Mouse (Mus musculus) layer of hippocampus, adult 11-12 months (tissue): ENCODE data around the gene Stx1a.

Source experiments
- DNase-seq: peaks from one replicate; pipeline ENCODE4 v3.0.0; 2022; ENCODE audit warnings: low spot score

Gene Stx1a

GRCm38 (mm10) chr5:135008671-135009589 is 14.4 kb upstream of the Stx1a start, which contains the start of gene Abhd11:
Gene Abhd11, plus strand, starts transcription at chr5:135009152.
- peak; percentile 99 for DNase-seq

GRCm38 (mm10) chr5:135009590-135010319 is 13.5 kb upstream of the Stx1a start:
- DNase-seq = peak; percentile 87

- no peak for DNase-seq
Measured at GRCm38 (mm10) chr5:135010320-135010709, 13.0 kb upstream of the Stx1a start.

DNA sequence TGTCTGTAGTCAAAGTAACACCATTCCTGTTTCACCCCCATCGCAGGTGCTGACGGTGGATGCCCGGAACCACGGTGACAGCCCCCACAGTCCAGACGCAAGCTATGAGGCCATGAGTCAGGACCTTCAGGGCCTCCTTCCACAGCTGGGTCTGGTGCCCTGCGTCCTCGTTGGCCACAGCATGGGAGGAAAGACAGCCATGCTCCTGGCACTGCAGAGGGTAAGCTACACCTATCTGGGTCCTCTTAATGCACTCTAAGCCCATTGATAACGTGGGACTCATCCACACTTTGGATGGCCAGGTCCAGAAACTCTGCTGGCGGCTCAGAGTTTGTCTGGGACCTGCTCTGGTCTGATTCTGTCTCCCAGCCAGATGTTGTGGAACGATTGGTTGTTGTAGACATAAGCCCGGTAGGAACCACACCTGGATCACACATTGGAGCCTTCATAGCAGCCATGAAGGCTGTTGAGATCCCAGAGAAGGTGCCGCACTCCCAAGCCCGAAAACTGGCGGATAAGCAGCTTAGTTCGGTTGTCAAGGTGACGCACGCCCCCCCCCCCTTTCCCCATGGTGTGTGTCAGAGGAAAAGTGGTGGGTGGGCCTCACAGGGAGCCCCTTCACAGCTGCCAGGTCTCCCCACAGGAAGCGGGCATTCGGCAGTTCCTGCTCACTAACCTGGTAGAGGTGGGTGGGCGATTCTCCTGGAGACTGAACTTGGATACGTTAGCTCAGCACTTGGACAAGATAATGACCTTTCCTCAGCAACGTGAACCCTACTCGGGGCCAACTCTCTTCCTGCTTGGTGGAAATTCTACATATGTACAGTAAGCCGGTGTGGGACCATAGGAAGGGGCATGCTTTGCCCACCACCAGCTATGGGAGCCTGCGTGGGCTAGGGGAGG is 12.2 kb upstream of the Stx1a start:
- DNase-seq = no peak

- DNase-seq = no peak
Measured at GRCm38 (mm10) chr5:135011809-135012613, 11.3 kb upstream of the Stx1a start.

- peak; percentile 79 for DNase-seq
Measured at GRCm38 (mm10) chr5:135012671-135013441, 10.4 kb upstream of the Stx1a start.

DNA sequence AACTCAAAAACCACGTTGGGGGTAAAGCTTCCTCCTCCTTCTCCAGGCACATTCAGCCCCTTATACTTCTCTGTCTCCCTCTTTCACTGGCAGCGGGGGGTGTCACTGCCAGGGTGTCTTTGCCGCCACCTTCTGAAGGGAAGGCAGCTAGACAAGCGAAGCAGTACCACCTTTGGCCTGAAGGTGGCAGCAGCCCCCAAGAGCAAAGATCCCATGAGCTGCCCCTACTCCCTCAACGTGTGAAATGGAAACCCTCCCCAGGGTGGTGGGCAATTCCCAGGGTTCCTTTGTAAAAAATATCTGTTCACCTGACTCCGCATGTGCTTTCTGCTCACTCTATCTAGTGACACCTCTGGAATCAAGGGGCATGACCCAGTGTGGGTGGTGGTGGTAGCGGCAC is 7.8 kb upstream of the Stx1a start:
- peak; percentile 91 for DNase-seq

DNA sequence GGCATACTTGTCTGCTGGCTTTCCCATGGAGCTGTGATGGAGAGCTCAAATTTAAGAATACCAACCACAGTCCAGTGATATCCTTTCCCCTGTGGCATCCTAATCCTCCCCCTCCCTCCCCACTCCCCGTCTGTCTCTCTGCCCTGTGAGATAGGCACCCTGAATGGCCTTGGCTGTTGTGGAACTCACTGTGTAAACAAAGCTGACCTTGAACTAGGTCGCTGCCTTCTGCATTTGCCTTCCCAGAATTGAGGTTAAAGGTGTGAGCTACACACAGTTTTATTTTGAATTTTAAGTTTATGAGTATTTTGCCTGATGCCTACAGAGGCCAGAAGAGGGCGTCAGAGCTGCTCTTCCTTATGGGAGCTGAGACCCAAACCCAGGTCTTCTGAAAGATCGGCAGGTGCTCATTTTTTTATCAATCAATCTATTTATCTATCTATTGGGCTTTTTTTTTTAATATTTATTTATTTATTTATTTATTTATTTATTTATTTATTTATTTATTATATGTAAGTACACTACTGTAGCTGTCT is 7.0 kb upstream of the Stx1a start:
- no peak for DNase-seq

DNA sequence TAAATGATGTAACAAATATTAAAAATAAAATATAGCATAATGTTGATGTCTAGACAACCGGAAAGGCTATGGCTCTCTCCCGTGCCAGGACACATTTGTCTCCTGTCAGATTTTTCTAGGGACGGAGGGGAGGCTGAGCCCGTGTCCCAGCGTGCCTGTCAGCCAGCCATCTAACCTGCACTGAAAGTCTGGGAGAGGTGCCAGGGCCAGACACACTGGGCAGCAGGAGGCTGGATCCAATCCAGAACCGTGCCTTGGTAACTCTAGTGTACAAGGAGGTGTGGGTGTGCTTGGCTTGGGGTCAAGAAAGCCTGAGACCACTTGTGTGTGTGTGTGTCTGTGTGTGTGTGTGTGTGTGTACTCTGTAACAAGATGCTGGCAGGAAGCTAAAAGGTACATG is 1.5 kb upstream of the Stx1a start:
- DNase-seq = no peak

- no peak for DNase-seq
Measured at GRCm38 (mm10) chr5:135024665-135025224, 1.5 kb downstream of the Stx1a start.

DNA sequence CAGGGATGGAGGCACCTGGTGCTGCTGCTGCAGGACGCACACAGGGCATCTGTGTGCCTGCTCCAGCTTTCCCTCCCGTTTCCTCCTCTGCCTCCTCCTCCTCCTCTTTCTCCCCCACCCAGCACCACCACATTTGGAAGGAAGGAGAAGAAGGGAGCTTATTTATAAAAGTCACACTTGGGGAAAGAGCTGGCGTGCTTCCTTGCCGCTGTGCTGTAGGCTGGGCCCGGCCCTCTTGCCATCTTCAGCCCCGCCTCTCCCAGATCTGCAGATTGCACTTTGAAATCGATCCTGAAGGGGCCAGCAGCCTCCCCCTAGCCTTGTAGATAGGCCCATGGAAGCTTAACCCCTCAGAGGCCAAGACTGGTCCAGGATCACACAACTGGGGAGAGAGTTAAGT is 2.6 kb downstream of the Stx1a start:
- DNase-seq = no peak

DNA sequence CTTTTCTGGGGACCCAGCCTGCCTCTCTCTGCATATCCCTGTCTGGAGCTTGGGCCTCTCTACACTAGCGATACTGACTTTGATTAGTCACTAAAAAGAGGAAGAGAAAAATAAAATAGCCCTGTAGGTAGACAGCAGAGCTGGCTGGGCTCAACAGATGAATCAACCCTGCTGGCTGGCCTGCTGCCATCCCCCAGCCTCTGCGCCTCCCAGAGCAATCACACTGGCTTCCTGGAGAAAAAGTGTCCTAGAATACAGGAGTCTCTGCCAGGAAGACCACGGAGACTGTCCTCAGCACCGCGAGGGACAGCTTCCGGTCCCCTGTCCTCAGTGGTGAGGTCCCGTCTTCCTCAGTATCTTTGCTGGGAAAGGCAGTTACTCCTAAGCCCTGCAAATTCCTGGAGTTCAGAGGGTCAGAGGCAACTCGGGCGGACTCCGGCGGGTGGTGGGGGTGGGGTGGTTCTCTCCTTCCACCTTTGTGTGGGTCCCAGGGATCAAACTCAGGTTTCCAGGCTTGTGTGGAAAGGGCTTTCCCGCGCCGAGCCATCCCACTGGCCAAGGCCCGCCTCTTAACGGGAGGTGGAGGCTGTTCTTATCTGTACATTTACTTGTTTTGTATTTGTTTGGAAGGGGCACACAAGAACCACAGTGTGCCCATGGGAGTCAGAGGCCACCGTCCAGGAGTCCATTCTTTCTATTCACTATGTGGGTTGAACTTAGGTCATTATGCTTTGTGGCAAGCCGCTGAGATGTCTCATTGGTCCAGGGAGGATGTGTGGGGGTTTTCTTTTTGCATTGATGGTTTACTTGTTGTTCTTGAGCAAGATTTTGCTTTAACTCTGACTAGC is 5.9 kb downstream of the Stx1a start:
- DNase-seq = peak; percentile 70

DNA sequence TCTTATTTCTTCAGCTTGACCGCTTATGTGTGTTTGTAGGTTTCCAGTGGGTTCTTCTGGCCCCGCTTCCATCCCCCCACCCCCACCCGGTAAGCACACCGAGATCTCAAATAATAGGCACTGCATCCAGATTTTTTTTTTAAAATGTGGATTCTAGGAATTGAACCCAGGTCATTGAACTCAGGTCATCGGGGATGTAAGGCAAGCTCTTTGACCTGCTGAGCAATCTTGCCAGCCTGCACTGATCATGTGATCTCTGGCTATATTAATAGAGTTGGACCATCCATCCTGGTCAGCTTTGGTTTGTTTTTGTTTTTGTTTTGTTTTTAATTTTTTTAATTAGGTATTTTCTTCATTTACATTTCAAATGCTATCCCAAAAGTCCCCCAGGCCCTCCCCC is 9.3 kb downstream of the Stx1a start:
- DNase-seq = no peak

- no peak for DNase-seq
Measured at GRCm38 (mm10) chr5:135034593-135034992, 11.3 kb downstream of the Stx1a start.

DNA sequence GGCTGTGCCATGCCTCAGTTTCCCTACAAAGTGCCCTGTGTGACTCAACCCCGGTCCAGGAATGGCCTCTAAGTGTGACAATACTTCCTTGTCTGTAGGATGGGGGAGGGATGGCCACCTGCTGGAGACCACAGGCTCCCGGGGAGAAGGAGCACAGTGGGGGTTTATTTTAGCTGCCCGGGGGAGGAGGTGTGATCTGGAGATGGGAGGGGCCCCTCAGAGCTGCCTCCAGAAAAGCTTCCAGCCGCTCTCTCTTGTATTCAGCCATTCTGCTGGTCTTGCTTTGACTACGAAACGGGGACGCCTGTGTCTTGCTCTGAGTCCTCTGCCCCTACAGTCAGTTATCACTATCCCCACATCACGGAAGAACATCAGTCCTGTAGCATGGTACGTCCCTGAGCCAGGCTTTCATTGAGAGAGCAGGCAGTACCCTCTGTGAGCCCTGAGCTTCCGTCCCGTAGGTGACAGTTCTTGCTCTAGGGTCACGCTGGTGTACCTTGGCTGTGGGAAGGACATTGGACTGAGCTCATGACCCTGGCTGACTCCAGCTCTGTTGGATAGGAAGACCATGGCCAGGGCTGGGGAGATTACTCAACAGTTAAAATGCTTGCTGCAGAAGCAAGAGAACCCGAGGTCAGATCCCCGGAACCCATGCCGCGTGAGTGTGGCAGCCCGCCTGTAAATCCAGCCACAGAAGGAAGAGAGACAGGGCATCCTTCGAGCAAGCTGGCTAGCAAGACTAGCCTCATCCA is 12.5 kb downstream of the Stx1a start:
- DNase-seq = no peak

- no peak for DNase-seq
Measured at GRCm38 (mm10) chr5:135037946-135038345, 14.7 kb downstream of the Stx1a start.

GRCm38 (mm10) chr5:135039541-135039940 is 16.3 kb downstream of the Stx1a start:
- DNase-seq = no peak

- no peak for DNase-seq
Measured at GRCm38 (mm10) chr5:135040059-135040458, 16.8 kb downstream of the Stx1a start.
